Mouse (Mus musculus) stomach, postnatal 0 days (tissue): Measurements from ENCODE around the gene Tifab. TPM values are rescaled to one million over a fixed set of nuclear protein-coding genes. Genes with fewer than 3 reads are reported as not detected.

Source experiments
- ATAC-seq: fragments of 200-750 bp; cut with Nextera tagmentation; 2 replicates; pipeline ENCODE4 v1.8.0; 2017; ENCODE audit not compliant: low FRiP score, low TSS enrichment
- DNase-seq: peaks from one replicate; pipeline ENCODE4 v3.0.0-alpha.2; 2016; ENCODE audit warnings: low spot score
- H3K27ac ChIP-seq: fragments of 300-500 bp; sonication (generic); replicated peaks from 2 replicates; pipeline ENCODE4 v1.5.1; 2014; ENCODE audit warnings: mild to moderate bottlenecking, control low read depth
- H3K27me3 ChIP-seq: fragments of 300-500 bp; sonication (generic); 2 replicates; pipeline ENCODE4 v1.6.1; 2014; ENCODE audit warnings: low read length; ENCODE audit not compliant: control insufficient read depth, insufficient read depth
- H3K36me3 ChIP-seq: fragments of 300-500 bp; sonication (generic); 2 replicates; pipeline ENCODE4 v1.6.1; 2014; ENCODE audit warnings: low read length, mixed read lengths; ENCODE audit not compliant: control insufficient read depth, insufficient read depth
- H3K4me1 ChIP-seq: fragments of 300-500 bp; sonication (generic); replicated peaks from 2 replicates; pipeline ENCODE4 v1.6.1; 2014; ENCODE audit warnings: antibody characterized with exemption; ENCODE audit not compliant: control insufficient read depth, insufficient read depth
- H3K4me2 ChIP-seq: fragments of 300-500 bp; sonication (generic); replicated peaks from 2 replicates; pipeline ENCODE4 v1.6.1; 2014; ENCODE audit warnings: low read depth, mild to moderate bottlenecking, control low read depth, moderate library complexity
- H3K4me3 ChIP-seq: fragments of 300-500 bp; sonication (generic); 2 replicates; pipeline ENCODE4 v1.5.1; 2014; ENCODE audit warnings: low read depth, low read length, control low read depth
- H3K9ac ChIP-seq: fragments of 300-500 bp; sonication (generic); 2 replicates; pipeline ENCODE4 v1.6.1; 2014; ENCODE audit warnings: mild to moderate bottlenecking, low read length, control low read depth, mixed read lengths
- H3K9me3 ChIP-seq: fragments of 300-500 bp; sonication (generic); 2 replicates; pipeline ENCODE4 v1.6.1; 2016; ENCODE audit warnings: low read length; ENCODE audit not compliant: control insufficient read depth
- CTCF ChIP-seq: IDR thresholded peaks from 2 replicates; pipeline ENCODE4 v1.5.1; 2016; ENCODE audit warnings: antibody characterized with exemption, low read depth, mild to moderate bottlenecking, moderate library complexity
- EP300 ChIP-seq: optimal IDR thresholded peaks from 2 replicates; pipeline ENCODE3; 2016; ENCODE audit warnings: antibody characterized with exemption
- WGBS: fragments of 180-500 bp; shearing (Covaris S2); extraction: QIAGEN DNeasy Blood & Tissue Kit; methylation state at CpG from one replicate; pipeline ENCODE4 v1.1.7; 2014; 5-methylcytosine and 5-hydroxymethylcytosine counted together
- polyA plus RNA-seq: library from polyadenylated mRNA; unstranded; fragments of >200 nt; fragmentation: Nextera tagmentation; extraction: Ambion mirVana; gene quantifications from 2 replicates; pipeline ENCODE4 v1.2.1, GENCODE M21; 2015

Gene Tifab
- polyA plus RNA-seq, 1 experiment from 2014 or later = 2.4 TPM

- Histone ChIP-seq H3K27me3 (no peaks in the 10 kb centered on the region), H3K36me3 (no peaks in the 10 kb centered on the region), H3K9me3 (no peaks in the 10 kb centered on the region), H3K4me2 (no peak overlapping the region), H3K27ac (no peak overlapping the region), H3K4me1 (no peaks in the 10 kb centered on the region), H3K9ac (no peak overlapping the region), H3K4me3 (no peak overlapping the region)
- 31% methylated on average over 7 of the region's 7 CpGs for WGBS
- TF ChIP-seq EP300 = no peak
- no peak for TF ChIP-seq CTCF
- ATAC-seq = peak; percentile 49; the same call in 1 of the 2 replicates
- no peak for DNase-seq
These were observed 25.8 kb downstream of the Tifab start for GRCm38 (mm10) chr13:56152773-56153460.

GRCm38 (mm10) chr13:56151404-56152226 lies 27.1 kb downstream of the Tifab start:
- Histone ChIP-seq H3K9ac (no peak overlapping the region), H3K36me3 (no peaks in the 10 kb centered on the region), H3K4me3 (no peak overlapping the region), H3K4me1 (no peaks in the 10 kb centered on the region), H3K9me3 (no peaks in the 10 kb centered on the region), H3K4me2 (peak overlapping the region; percentile 38), H3K27ac (no peak overlapping the region), H3K27me3 (no peaks in the 10 kb centered on the region)
- WGBS = 41% methylated on average over 22 of the region's 22 CpGs
- ATAC-seq (peak; percentile 62; the same call in 1 of the 2 replicates), DNase-seq (peak; percentile 76)
- TF ChIP-seq CTCF (peak; percentile 88), EP300 (no peak)

DNA sequence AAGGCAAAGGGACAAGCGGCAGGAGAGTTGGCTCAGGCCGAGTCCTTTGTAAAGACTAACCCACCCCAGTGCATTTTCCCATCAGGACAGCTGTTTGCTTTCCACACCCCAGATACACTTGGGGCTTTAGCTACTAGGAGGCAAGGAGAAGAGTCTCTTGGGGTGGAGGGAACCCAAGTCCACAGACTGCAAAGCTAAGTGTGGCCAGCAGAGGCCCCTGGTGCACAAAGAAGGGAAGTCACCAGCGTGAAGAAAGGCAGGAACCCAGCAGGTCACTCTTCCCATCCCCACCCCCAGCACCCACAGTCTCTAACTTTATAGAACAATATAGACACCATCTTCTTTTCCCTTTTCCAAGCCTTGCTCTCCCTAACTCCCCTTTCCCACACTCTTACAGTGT lies 33.2 kb downstream of the Tifab start:
- WGBS = 42% methylated on average over 3 of the region's 3 CpGs
- H3K9me3 ChIP-seq = no peaks in the 10 kb centered on the region
- H3K9ac ChIP-seq = no peak overlapping the region
- H3K36me3 ChIP-seq = no peaks in the 10 kb centered on the region
- no peak for ATAC-seq
- no peak overlapping the region for H3K4me3 ChIP-seq
- TF ChIP-seq EP300 (no peak), CTCF (peak; percentile 78)
- H3K4me1 ChIP-seq = 0 out of 2 replicates have a peak, but pooled peaks cover 3% of the 10 kb centered on the region
- no peak overlapping the region for H3K4me2 ChIP-seq
- H3K27me3 ChIP-seq = no peaks in the 10 kb centered on the region
- no peak overlapping the region for H3K27ac ChIP-seq
- DNase-seq = peak; percentile 60

DNA sequence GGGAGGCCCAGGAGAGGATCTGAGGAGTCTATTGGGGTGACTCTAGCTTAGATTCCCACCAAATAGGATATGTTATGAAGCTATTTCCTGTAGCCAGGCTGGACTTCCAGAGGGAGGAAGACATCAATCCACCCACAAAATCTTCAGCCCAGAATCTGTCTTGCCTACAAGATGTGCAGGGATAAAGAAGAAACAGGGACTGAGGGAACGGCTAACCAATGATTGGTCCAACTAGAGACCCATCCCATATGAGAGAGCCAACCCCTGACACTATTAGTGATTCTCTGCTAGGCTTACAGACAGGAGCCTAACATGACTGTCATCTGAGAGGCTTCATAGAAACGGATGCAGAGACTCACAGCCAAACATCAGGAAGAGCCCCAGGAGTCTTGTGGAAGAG lies 34.7 kb downstream of the Tifab start:
- H3K27me3 ChIP-seq = no peaks in the 10 kb centered on the region
- 0 out of 2 replicates have a peak, but pooled peaks cover 3% of the 10 kb centered on the region for H3K4me1 ChIP-seq
- no peak overlapping the region for H3K4me2 ChIP-seq
- no peak for DNase-seq
- WGBS = 52% methylated on average over 2 of the region's 2 CpGs
- no peak overlapping the region for H3K4me3 ChIP-seq
- H3K27ac ChIP-seq = peak overlapping the region; percentile 56; the same call in 1 of the 2 replicates
- peak; percentile 34; the same call in 1 of the 2 replicates for ATAC-seq
- H3K36me3 ChIP-seq = no peaks in the 10 kb centered on the region
- H3K9me3 ChIP-seq = no peaks in the 10 kb centered on the region
- H3K9ac ChIP-seq = no peak overlapping the region
- TF ChIP-seq CTCF = no peak
- no peak for TF ChIP-seq EP300

DNA sequence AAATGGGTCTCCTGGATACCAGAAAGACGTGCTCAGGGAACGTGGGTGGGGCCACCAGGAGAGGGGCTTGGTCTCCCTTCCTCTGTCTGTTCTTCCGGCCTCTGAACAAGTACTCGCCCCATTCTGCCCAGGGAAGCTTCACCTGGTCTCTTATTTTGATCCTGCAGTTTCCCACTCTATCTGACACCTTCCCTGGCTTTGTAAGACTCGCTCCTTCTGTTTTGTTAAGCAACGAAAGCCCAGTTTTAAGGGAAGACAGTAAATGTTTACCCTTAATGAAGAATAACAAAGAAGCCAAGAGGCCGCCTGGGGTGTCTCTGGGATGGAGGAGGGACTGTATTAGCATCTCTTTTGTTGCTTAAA lies 35.6 kb downstream of the Tifab start:
- Histone ChIP-seq H3K9me3 (no peaks in the 10 kb centered on the region), H3K27me3 (no peaks in the 10 kb centered on the region), H3K4me2 (no peak overlapping the region), H3K4me1 (0 out of 2 replicates have a peak, but pooled peaks cover 3% of the 10 kb centered on the region), H3K36me3 (no peaks in the 10 kb centered on the region), H3K9ac (no peak overlapping the region), H3K4me3 (no peak overlapping the region), H3K27ac (peak overlapping the region; percentile 70; the same call in 1 of the 2 replicates)
- TF ChIP-seq EP300 (no peak), CTCF (no peak)
- DNase-seq (no peak), ATAC-seq (no peak)
- 22% methylated on average over 7 of the region's 7 CpGs for WGBS
